Mouse (Mus musculus) lung, postnatal 0 days (tissue): ENCODE measurements around the gene Gm45799.

Source experiments
- CTCF ChIP-seq: IDR thresholded peaks from 2 replicates; pipeline ENCODE4 v1.5.1; 2016; ENCODE audit warnings: antibody characterized with exemption, mild to moderate bottlenecking
- EP300 ChIP-seq: IDR thresholded peaks from 2 replicates; pipeline ENCODE4 v1.6.1; 2016; ENCODE audit warnings: antibody characterized with exemption, mild to moderate bottlenecking, control low read depth

DNA sequence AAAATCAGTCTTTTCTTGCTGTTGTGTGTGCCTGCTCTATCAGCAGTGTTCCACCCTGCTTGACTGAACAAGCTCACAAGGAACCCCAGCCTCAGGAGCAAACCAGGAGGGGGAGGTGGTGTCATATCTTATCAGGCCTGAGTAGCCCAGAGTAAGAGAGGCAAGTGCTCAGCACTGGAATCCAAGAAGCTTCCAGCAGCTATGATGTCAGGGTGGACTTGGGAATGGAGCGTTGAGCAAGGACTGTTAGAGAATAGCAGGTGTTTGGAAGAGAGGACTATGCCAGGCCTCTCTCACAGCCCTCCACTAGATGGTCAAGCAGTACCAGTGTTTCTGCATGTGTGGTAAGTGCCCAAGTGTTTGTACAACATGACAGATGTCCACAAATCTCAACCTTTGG lies 24.6 kb upstream of the Gm45799 start:
- no peak; the same call in 1 of the 2 replicates for TF ChIP-seq EP300
- TF ChIP-seq CTCF, result peak; percentile 25
